Mouse (Mus musculus) embryonic facial prominence, embryonic 12.5 days (tissue): ENCODE results near the gene Thumpd3. TPM values are rescaled to one million over a fixed set of nuclear protein-coding genes. Genes with fewer than 3 reads are reported as not detected.

Experiments used
- ATAC-seq: fragments of 200-750 bp; cut with Nextera tagmentation; 2 replicates; pipeline ENCODE4 v1.8.0; 2017; ENCODE audit not compliant: insufficient number of reproducible peaks, insufficient read depth, low FRiP score, low TSS enrichment
- H3K27ac ChIP-seq: fragments of 300-500 bp; sonication (generic); 2 replicates; pipeline ENCODE4 v1.5.1; 2016; ENCODE audit warnings: mild to moderate bottlenecking
- H3K27me3 ChIP-seq: fragments of 300-500 bp; sonication (generic); 2 replicates; pipeline ENCODE4 v1.6.1; 2016; ENCODE audit warnings: mild to moderate bottlenecking, moderate library complexity
- H3K36me3 ChIP-seq: fragments of 300-500 bp; sonication (generic); 2 replicates; pipeline ENCODE4 v1.6.1; 2016; ENCODE audit warnings: mild to moderate bottlenecking
- H3K4me1 ChIP-seq: fragments of 300-500 bp; sonication (generic); 2 replicates; pipeline ENCODE4 v1.6.1; 2016
- H3K4me2 ChIP-seq: fragments of 300-500 bp; sonication (generic); replicated peaks from 2 replicates; pipeline ENCODE4 v1.6.1; 2016; ENCODE audit warnings: mild to moderate bottlenecking, moderate library complexity
- H3K4me3 ChIP-seq: fragments of 300-500 bp; sonication (generic); 2 replicates; pipeline ENCODE4 v1.5.1; 2016; ENCODE audit warnings: mild to moderate bottlenecking
- H3K9ac ChIP-seq: fragments of 300-500 bp; sonication (generic); 2 replicates; pipeline ENCODE4 v1.6.1; 2016; ENCODE audit warnings: mild to moderate bottlenecking, moderate library complexity
- H3K9me3 ChIP-seq: fragments of 300-500 bp; sonication (generic); 2 replicates; pipeline ENCODE4 v1.6.1; 2016; ENCODE audit warnings: mild to moderate bottlenecking, moderate library complexity
- WGBS: fragments of 180-500 bp; shearing (Covaris S2); methylation state at CpG from one replicate; pipeline ENCODE4 v1.1.7; 2016; 5-methylcytosine and 5-hydroxymethylcytosine counted together
- polyA plus RNA-seq: library from polyadenylated mRNA; unstranded; fragments of >200 nt; fragmentation: Nextera tagmentation; extraction: Ambion mirVana; gene quantifications from 2 replicates; pipeline ENCODE4 v1.2.1, GENCODE M21; 2016

The Thumpd3 gene
- polyA plus RNA-seq, 1 experiment from 2014 or later, result 50.8 TPM

DNA sequence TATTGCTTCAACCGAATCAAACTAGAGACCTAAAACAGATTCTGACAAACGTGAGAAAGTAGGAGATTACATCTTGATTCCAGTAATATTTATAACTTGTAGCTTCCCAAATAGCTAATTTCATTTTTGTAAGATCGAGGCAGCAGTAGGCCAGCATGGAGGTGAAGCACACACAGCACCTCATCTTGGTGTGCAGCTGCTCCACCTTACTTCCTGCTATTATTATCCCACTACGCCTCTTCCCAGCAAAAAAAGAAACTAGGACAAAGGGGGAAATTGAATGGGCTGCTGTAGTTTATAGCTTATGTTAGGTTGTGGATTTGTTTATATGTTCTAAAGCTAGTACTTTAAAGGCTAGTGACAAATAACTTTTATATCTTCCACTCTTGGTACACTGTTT, 38.6 kb downstream of the Thumpd3 start:
- Histone ChIP-seq H3K4me2 (no peak overlapping the region), H3K9ac (no peak overlapping the region), H3K27me3 (no peaks in the 10 kb centered on the region), H3K4me1 (peaks cover 23% of the 10 kb centered on the region; the same call in 1 of the 2 replicates), H3K4me3 (no peak overlapping the region), H3K9me3 (no peaks in the 10 kb centered on the region), H3K36me3 (no peaks in the 10 kb centered on the region), H3K27ac (no peak overlapping the region)
- ATAC-seq, result no peak
- WGBS, result 79% methylated on average over 4 of the region's 4 CpGs

DNA sequence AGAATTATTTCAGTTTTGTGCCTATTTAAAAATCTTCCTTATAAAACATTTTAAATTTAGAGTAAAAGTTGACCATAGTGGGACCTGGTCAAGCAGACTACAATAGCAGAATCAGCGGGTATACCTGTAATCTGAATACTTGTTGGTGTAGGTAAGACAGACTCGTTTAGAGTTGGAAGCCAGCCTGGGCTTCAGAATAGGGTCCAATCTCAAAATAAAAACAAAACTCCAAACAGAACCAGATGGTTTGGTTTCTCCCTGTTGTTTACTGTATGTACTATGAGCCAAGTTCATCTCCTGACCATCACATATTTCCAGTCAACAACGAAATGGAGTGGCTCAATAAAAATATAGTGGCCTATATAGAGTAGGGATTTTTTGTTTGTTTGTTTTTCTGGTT, 47.2 kb downstream of the Thumpd3 start:
- Histone ChIP-seq H3K36me3 (no peaks in the 10 kb centered on the region), H3K4me3 (no peak overlapping the region), H3K27me3 (no peaks in the 10 kb centered on the region), H3K4me2 (no peak overlapping the region), H3K9ac (no peak overlapping the region), H3K4me1 (no peaks in the 10 kb centered on the region), H3K27ac (no peak overlapping the region), H3K9me3 (no peaks in the 10 kb centered on the region)
- WGBS, result 84% methylated on average over 3 of the region's 3 CpGs
- no peak for ATAC-seq

DNA sequence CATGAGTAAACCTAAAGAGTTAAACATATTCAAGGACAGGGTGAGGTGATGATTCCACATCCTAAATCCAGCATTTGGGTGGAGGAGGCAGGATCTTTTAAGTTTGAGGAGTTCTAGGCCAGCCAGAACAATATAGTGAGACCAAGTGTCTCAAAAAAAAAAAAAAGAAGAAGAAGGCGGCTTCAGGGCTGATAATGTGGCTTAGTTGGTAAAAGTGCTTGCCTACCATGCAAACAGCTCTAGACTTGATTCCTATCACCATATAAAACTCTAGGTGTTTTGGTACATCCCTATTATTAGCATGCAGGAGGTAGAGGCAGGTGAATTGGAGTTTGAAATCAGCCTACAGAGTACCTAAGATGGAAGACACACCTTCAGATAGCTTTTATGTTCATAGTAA, 49.5 kb downstream of the Thumpd3 start:
- Histone ChIP-seq H3K4me2 (no peak overlapping the region), H3K4me1 (peaks cover 6% of the 10 kb centered on the region; the same call in 1 of the 2 replicates), H3K9ac (no peak overlapping the region), H3K36me3 (no peaks in the 10 kb centered on the region), H3K27ac (no peak overlapping the region), H3K27me3 (no peaks in the 10 kb centered on the region), H3K9me3 (no peaks in the 10 kb centered on the region), H3K4me3 (no peak overlapping the region)
- ATAC-seq, result no peak
- WGBS, result 94% methylated on average over 1 of the region's 1 CpGs

- Histone ChIP-seq H3K36me3 (no peaks in the 10 kb centered on the region), H3K4me1 (peaks cover 6% of the 10 kb centered on the region; the same call in 1 of the 2 replicates), H3K27ac (no peak overlapping the region), H3K4me2 (no peak overlapping the region), H3K9ac (no peak overlapping the region), H3K9me3 (no peaks in the 10 kb centered on the region), H3K27me3 (no peaks in the 10 kb centered on the region), H3K4me3 (no peak overlapping the region)
- ATAC-seq, result no peak
- 90% methylated on average over 5 of the region's 5 CpGs for WGBS
These were observed 51.6 kb downstream of the Thumpd3 start for GRCm38 (mm10) chr6:113097662-113098061.

DNA sequence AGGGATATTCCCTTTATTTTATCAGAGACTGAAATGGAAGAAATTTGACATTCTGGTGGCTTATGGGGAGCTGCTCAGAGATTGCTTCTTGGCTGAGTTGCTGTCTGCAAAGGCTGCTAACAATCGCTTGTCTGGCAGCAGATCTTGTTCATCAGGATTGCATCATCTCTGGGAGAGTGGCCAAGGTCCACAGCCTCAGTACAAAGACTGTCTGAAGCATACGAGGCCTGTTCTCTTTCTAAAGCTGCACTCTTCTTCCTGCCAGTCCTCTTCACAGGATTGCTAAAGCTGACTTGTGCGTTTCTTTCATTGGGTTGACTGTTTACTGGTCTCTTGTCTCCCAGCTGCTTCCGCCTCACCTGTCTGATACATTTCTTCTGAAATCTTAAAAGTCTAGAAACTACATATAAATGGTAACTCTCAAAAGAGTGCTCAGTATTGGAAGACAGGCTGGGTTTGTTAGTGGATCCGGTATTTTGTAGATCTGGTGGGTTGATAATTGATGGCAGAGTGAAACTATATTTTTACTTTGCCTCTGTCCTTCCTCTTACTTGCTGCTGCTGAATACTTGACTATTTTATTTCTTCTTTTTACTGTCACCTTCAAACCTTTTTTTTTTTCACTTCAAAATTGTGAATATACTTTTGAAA, 53.7 kb downstream of the Thumpd3 start:
- Histone ChIP-seq H3K4me2 (no peak overlapping the region), H3K27me3 (no peaks in the 10 kb centered on the region), H3K36me3 (no peaks in the 10 kb centered on the region), H3K4me1 (peaks cover 6% of the 10 kb centered on the region; the same call in 1 of the 2 replicates), H3K9me3 (no peaks in the 10 kb centered on the region), H3K27ac (peak overlapping the region; percentile 69), H3K4me3 (no peak overlapping the region), H3K9ac (no peak overlapping the region)
- 0 out of 2 replicates have a peak, but pooled peaks have one; percentile 60 for ATAC-seq
- WGBS, result 58% methylated on average over 5 of the region's 5 CpGs

- Histone ChIP-seq H3K36me3 (peaks cover 5% of the 10 kb centered on the region), H3K4me1 (peaks cover 6% of the 10 kb centered on the region; the same call in 1 of the 2 replicates), H3K9me3 (no peaks in the 10 kb centered on the region), H3K27ac (no peak overlapping the region), H3K9ac (no peak overlapping the region), H3K27me3 (no peaks in the 10 kb centered on the region), H3K4me3 (no peak overlapping the region), H3K4me2 (no peak overlapping the region)
- no peak for ATAC-seq
- 83% methylated on average over 4 of the region's 4 CpGs for WGBS
These were observed 56.5 kb downstream of the Thumpd3 start for GRCm38 (mm10) chr6:113102541-113102940.

DNA sequence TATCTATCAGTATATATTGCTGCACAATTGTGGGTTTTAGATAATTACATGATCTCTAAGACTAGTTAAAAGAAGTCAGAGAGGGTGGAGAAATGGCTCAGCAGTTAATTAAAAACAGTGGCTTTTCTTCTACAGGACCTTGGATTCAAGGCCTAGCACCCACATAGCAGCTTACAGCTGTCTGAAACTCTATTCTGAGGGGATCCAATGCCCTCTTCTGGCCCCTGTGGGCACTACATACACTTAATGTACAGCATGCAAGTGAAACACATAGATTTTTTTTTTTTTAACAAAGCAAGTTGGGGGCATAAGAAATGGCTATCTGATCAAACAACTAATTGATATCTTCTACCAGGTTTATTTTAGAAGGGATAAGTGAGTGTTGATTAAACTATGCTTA, 57.7 kb downstream of the Thumpd3 start:
- Histone ChIP-seq H3K4me1 (peaks cover 6% of the 10 kb centered on the region; the same call in 1 of the 2 replicates), H3K27ac (no peak overlapping the region), H3K9ac (no peak overlapping the region), H3K9me3 (no peaks in the 10 kb centered on the region), H3K4me2 (no peak overlapping the region), H3K27me3 (no peaks in the 10 kb centered on the region), H3K36me3 (peaks cover 5% of the 10 kb centered on the region), H3K4me3 (no peak overlapping the region)
- ATAC-seq, result no peak

- Histone ChIP-seq H3K27me3 (no peaks in the 10 kb centered on the region), H3K27ac (no peak overlapping the region), H3K9ac (no peak overlapping the region), H3K4me2 (no peak overlapping the region), H3K4me3 (no peak overlapping the region), H3K4me1 (no peaks in the 10 kb centered on the region), H3K36me3 (peaks cover 44% of the 10 kb centered on the region), H3K9me3 (no peaks in the 10 kb centered on the region)
- no peak for ATAC-seq
- 83% methylated on average over 3 of the region's 3 CpGs for WGBS
These were observed 63.4 kb downstream of the Thumpd3 start for GRCm38 (mm10) chr6:113109378-113109777.

- WGBS, result 92% methylated on average over 7 of the region's 7 CpGs
- H3K36me3 ChIP-seq, result peaks cover 49% of the 10 kb centered on the region
- no peak overlapping the region for H3K4me2 ChIP-seq
- no peak overlapping the region for H3K4me3 ChIP-seq
- H3K4me1 ChIP-seq, result no peaks in the 10 kb centered on the region
- H3K9ac ChIP-seq, result no peak overlapping the region
- H3K27me3 ChIP-seq, result no peaks in the 10 kb centered on the region
- no peaks in the 10 kb centered on the region for H3K9me3 ChIP-seq
- ATAC-seq, result no peak
- H3K27ac ChIP-seq, result no peak overlapping the region
These were observed 63.9 kb downstream of the Thumpd3 start for GRCm38 (mm10) chr6:113109956-113110355.

Other genes starting within 250 kb of the Thumpd3 start
- 8.9 and 9.0 TPM in 2 replicates for gene Srgap3, start 99.0 kb upstream of the Thumpd3 start, polyA plus RNA-seq
- gene Setd5, start 31.1 kb downstream of the Thumpd3 start, polyA plus RNA-seq, result 73.7 and 77.6 TPM in 2 replicates
- gene Lhfpl4, start 149.2 kb downstream of the Thumpd3 start, polyA plus RNA-seq, result 3.8 and 6.6 TPM in 2 replicates
- 46.5 and 47.7 TPM in 2 replicates for gene Mtmr14, start 191.6 kb downstream of the Thumpd3 start, polyA plus RNA-seq
- gene Cpne9, start 236.1 kb downstream of the Thumpd3 start, polyA plus RNA-seq, result 0.05 and 0.14 TPM in 2 replicates